10 mouse cellular contexts compared by ENCODE assay signal in the genomic region with DNA sequence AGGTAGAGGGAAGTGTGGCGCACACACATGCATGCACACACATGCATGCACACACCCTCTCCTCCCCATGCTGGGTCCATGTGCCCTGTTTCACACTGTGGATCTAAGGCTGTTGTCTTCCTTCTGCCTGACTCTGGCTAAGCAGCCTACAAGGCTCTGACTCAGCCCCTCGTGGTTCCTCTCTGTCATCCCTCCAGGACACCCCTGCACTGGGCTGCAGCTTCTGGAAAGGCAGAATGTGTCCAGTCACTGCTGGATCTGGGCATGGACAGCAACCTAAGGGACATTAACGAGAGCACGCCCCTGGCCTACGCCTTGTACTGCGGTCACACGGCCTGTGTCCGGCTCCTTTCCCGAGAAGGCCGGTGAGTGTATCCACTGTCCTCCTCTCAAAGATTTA.
DNase-seq lines count a peak whose midpoint lies in the region; ATAC-seq and TF ChIP-seq lines count a peak whose summit lies in the region.
"Had no signal": no experiment of that assay in that cellular context is flagged by ENCODE, and none has a peak within 500 bp of the region (broad histone marks: within the 10 kb centered on the region; RNA-seq: fewer than 3 reads in every experiment).

No protein-coding gene starts in this region.

- peaks cover 7% of the 10 kb centered on the region for H3K4me1 ChIP-seq in kidney, embryonic 15.5 days
- H3K4me1 ChIP-seq in embryonic fibroblast, embryonic 13.5 days (ENCODE audit: control insufficient read depth, insufficient read depth, low read length): no peaks in the 10 kb centered on the region
- H3K4me1 ChIP-seq in hindbrain, embryonic 12.5 days: no peaks in the 10 kb centered on the region; the same call in 1 of the 2 replicates
- H3K4me1 ChIP-seq: stomach, embryonic 15.5 days had no signal

- no peaks in the 10 kb centered on the region for H3K27me3 ChIP-seq in kidney, embryonic 15.5 days
- no peaks in the 10 kb centered on the region for H3K27me3 ChIP-seq in hindbrain, embryonic 12.5 days
- H3K27me3 ChIP-seq: intestine, embryonic 15.5 days; stomach, embryonic 15.5 days had no signal

- no peak for DNase-seq in kidney, postnatal 14 days
- DNase-seq in Muller cell, postnatal 12 days (ENCODE audit: inconsistent ontology term): peak; percentile 35
- DNase-seq in heart, postnatal 25 days (ENCODE audit: low spot score): peak; percentile 36
- DNase-seq in frontal cortex, postnatal 14 days (ENCODE audit: low spot score in 2 of 2): no peak
- DNase-seq in T-cell, adult 2 months (ENCODE audit: low spot score): no peak

- intact Hi-C loops in heart, postnatal 25 days (cut with DNase I): no loop called here

- no peaks in the 10 kb centered on the region for H3K36me3 ChIP-seq in kidney, embryonic 15.5 days
- no peaks in the 10 kb centered on the region for H3K36me3 ChIP-seq in hindbrain, embryonic 12.5 days
- H3K36me3 ChIP-seq: intestine, embryonic 15.5 days; stomach, embryonic 15.5 days had no signal

- no peak overlapping the region for H3K4me3 ChIP-seq in kidney, embryonic 15.5 days (replicated peaks)
- no peak overlapping the region for H3K4me3 ChIP-seq in embryonic fibroblast, embryonic 13.5 days (ENCODE audit: insufficient read depth, low read length)
- no peak overlapping the region for H3K4me3 ChIP-seq in hindbrain, embryonic 12.5 days
- H3K4me3 ChIP-seq: intestine, embryonic 15.5 days; stomach, embryonic 15.5 days had no signal

- no peak overlapping the region for H3K9ac ChIP-seq in kidney, embryonic 15.5 days
- H3K9ac ChIP-seq in hindbrain, embryonic 12.5 days: no peak overlapping the region
- H3K9ac ChIP-seq: intestine, embryonic 15.5 days; stomach, embryonic 15.5 days had no signal

- no peak for TF ChIP-seq CTCF in embryonic fibroblast, embryonic 13.5 days (IDR thresholded peaks at IDR 0.05; ENCODE audit: borderline replicate concordance, insufficient read depth, low read length)

- WGBS in kidney, embryonic 15.5 days: 58% methylated on average over 10 of the region's 10 CpGs
- 87% methylated on average over 10 of the region's 10 CpGs for WGBS in hindbrain, embryonic 12.5 days

- no peak overlapping the region for H3K27ac ChIP-seq in kidney, embryonic 15.5 days
- peak overlapping the region; percentile 24 for H3K27ac ChIP-seq in embryonic fibroblast, embryonic 13.5 days (ENCODE audit: insufficient read depth, low read length)
- H3K27ac ChIP-seq in hindbrain, embryonic 12.5 days: no peak overlapping the region
- H3K27ac ChIP-seq: intestine, embryonic 15.5 days; stomach, embryonic 15.5 days had no signal

- H3K9me3 ChIP-seq in kidney, embryonic 15.5 days (replicated peaks): no peaks in the 10 kb centered on the region
- H3K9me3 ChIP-seq in hindbrain, embryonic 12.5 days (replicated peaks): no peaks in the 10 kb centered on the region
- H3K9me3 ChIP-seq: intestine, embryonic 15.5 days; stomach, embryonic 15.5 days had no signal

- TF ChIP-seq POLR2A in embryonic fibroblast, embryonic 13.5 days (IDR thresholded peaks at IDR 0.05; ENCODE audit: low read depth, low read length): no peak

- H3K4me2 ChIP-seq in kidney, embryonic 15.5 days: no peak overlapping the region
- no peak overlapping the region for H3K4me2 ChIP-seq in hindbrain, embryonic 12.5 days (replicated peaks)
- H3K4me2 ChIP-seq: intestine, embryonic 15.5 days; stomach, embryonic 15.5 days had no signal

- ATAC-seq in kidney, embryonic 15.5 days (replicated peaks; ENCODE audit: low FRiP score): peak; percentile 49; the same call in 1 of the 2 replicates
- no peak for ATAC-seq in hindbrain, embryonic 12.5 days (ENCODE audit: low FRiP score)
- ATAC-seq: intestine, embryonic 15.5 days had no signal

Comparison
In these comparisons a context has a peak if more than half of its experiments do, and no peak if none do; other contexts are left out.
1. DNase-seq: peak in Muller cell, postnatal 12 days (single experiment) and heart, postnatal 25 days (single experiment); none in kidney, postnatal 14 days (single experiment), frontal cortex, postnatal 14 days (0 of 2) and T-cell, adult 2 months (single experiment).